Mouse (Mus musculus) midbrain, embryonic 12.5 days (tissue): ENCODE results near the gene Sugp1. TPM values are rescaled to one million over a fixed set of nuclear protein-coding genes. Genes with fewer than 3 reads are reported as not detected.
A peak's percentile ranks its signal among the peaks of the same experiment; 100 is the strongest.

ENCODE experiments used
- ATAC-seq: fragments of 200-750 bp; cut with Nextera tagmentation; 2 replicates; pipeline ENCODE4 v1.8.0; 2017; ENCODE audit warnings: low read depth, moderate TSS enrichment, moderate library complexity; ENCODE audit not compliant: low FRiP score
- H3K27ac ChIP-seq: fragments of 300-500 bp; sonication (generic); replicated peaks from 2 replicates; pipeline ENCODE4 v1.5.1; 2016; ENCODE audit warnings: mild to moderate bottlenecking
- H3K27me3 ChIP-seq: fragments of 300-500 bp; sonication (generic); 2 replicates; pipeline ENCODE4 v1.6.1; 2016; ENCODE audit warnings: mild to moderate bottlenecking
- H3K36me3 ChIP-seq: fragments of 300-500 bp; sonication (generic); 2 replicates; pipeline ENCODE4 v1.6.1; 2016
- H3K4me1 ChIP-seq: fragments of 300-500 bp; sonication (generic); 2 replicates; pipeline ENCODE4 v1.6.1; 2016
- H3K4me2 ChIP-seq: fragments of 300-500 bp; sonication (generic); replicated peaks from 2 replicates; pipeline ENCODE4 v1.6.1; 2016; ENCODE audit warnings: mild to moderate bottlenecking, moderate library complexity
- H3K4me3 ChIP-seq: fragments of 300-500 bp; sonication (generic); 2 replicates; pipeline ENCODE4 v1.5.1; 2016; ENCODE audit warnings: mild to moderate bottlenecking
- H3K9ac ChIP-seq: fragments of 300-500 bp; sonication (generic); replicated peaks from 2 replicates; pipeline ENCODE4 v1.6.1; 2016; ENCODE audit warnings: mild to moderate bottlenecking, moderate library complexity
- H3K9me3 ChIP-seq: fragments of 300-500 bp; sonication (generic); 2 replicates; pipeline ENCODE4 v1.6.1; 2016; ENCODE audit warnings: mild to moderate bottlenecking
- WGBS: fragments of 180-500 bp; shearing (Covaris S2); methylation state at CpG from one replicate; pipeline ENCODE4 v1.1.7; 2016; 5-methylcytosine and 5-hydroxymethylcytosine counted together
- polyA plus RNA-seq: library from polyadenylated mRNA; unstranded; fragments of >200 nt; fragmentation: Nextera tagmentation; extraction: Ambion mirVana; gene quantifications from 2 replicates; pipeline ENCODE4 v1.2.1, GENCODE M21; 2016

Sugp1 gene
- polyA plus RNA-seq, 1 experiment from 2014 or later = 56.8 TPM

GRCm38 (mm10) chr8:70089296-70089960 is 46.8 kb downstream of the Sugp1 start:
- ATAC-seq = no peak

GRCm38 (mm10) chr8:70092786-70093185 is 50.2 kb downstream of the Sugp1 start:
- WGBS = 71% methylated on average over 8 of the region's 8 CpGs
- Histone ChIP-seq H3K27me3 (peaks cover 25% of the 10 kb centered on the region), H3K9ac (no peak overlapping the region), H3K4me2 (no peak overlapping the region), H3K4me3 (no peak overlapping the region), H3K27ac (no peak overlapping the region), H3K9me3 (no peaks in the 10 kb centered on the region), H3K36me3 (peaks cover 34% of the 10 kb centered on the region), H3K4me1 (peaks cover 17% of the 10 kb centered on the region; the same call in 1 of the 2 replicates)
- ATAC-seq = no peak

More at GRCm38 (mm10) chr8:70089296-70089960, 46.8 kb downstream of the Sugp1 start:
- no peaks in the 10 kb centered on the region for H3K9me3 ChIP-seq
- H3K27me3 ChIP-seq = peaks cover 59% of the 10 kb centered on the region
- H3K27ac ChIP-seq = no peak overlapping the region
- no peak overlapping the region for H3K9ac ChIP-seq
- H3K4me1 ChIP-seq = peaks cover 27% of the 10 kb centered on the region
- 41% methylated on average over 9 of the region's 9 CpGs for WGBS
- H3K4me3 ChIP-seq = no peak overlapping the region
- H3K36me3 ChIP-seq = peaks cover 4% of the 10 kb centered on the region; the same call in 1 of the 2 replicates
- no peak overlapping the region for H3K4me2 ChIP-seq

GRCm38 (mm10) chr8:70099276-70099675 is 56.7 kb downstream of the Sugp1 start:
- 74% methylated on average over 8 of the region's 8 CpGs for WGBS
- H3K4me2 ChIP-seq = no peak overlapping the region
- no peak for ATAC-seq

GRCm38 (mm10) chr8:70100241-70100640 is 57.6 kb downstream of the Sugp1 start:
- Histone ChIP-seq H3K27ac (no peak overlapping the region), H3K36me3 (peaks cover 92% of the 10 kb centered on the region), H3K27me3 (no peaks in the 10 kb centered on the region), H3K4me3 (no peak overlapping the region), H3K9me3 (no peaks in the 10 kb centered on the region), H3K4me1 (no peaks in the 10 kb centered on the region), H3K9ac (no peak overlapping the region), H3K4me2 (no peak overlapping the region)
- no peak for ATAC-seq
- WGBS = 92% methylated on average over 8 of the region's 8 CpGs

More at GRCm38 (mm10) chr8:70099276-70099675, 56.7 kb downstream of the Sugp1 start:
- Histone ChIP-seq H3K9me3 (no peaks in the 10 kb centered on the region), H3K27ac (no peak overlapping the region), H3K4me3 (no peak overlapping the region), H3K27me3 (no peaks in the 10 kb centered on the region), H3K9ac (no peak overlapping the region), H3K36me3 (peaks cover 97% of the 10 kb centered on the region), H3K4me1 (no peaks in the 10 kb centered on the region)

GRCm38 (mm10) chr8:70104506-70104905 is 61.9 kb downstream of the Sugp1 start:
- H3K36me3 ChIP-seq = peaks cover 88% of the 10 kb centered on the region
- no peaks in the 10 kb centered on the region for H3K4me1 ChIP-seq
- no peak overlapping the region for H3K4me2 ChIP-seq
- 22% methylated on average over 6 of the region's 6 CpGs for WGBS
- no peaks in the 10 kb centered on the region for H3K27me3 ChIP-seq
- H3K9me3 ChIP-seq = no peaks in the 10 kb centered on the region
- H3K9ac ChIP-seq = no peak overlapping the region
- H3K27ac ChIP-seq = no peak overlapping the region
- no peak overlapping the region for H3K4me3 ChIP-seq
- no peak for ATAC-seq

GRCm38 (mm10) chr8:70104922-70105321 is 62.3 kb downstream of the Sugp1 start:
- Histone ChIP-seq H3K9ac (no peak overlapping the region), H3K27ac (no peak overlapping the region), H3K27me3 (no peaks in the 10 kb centered on the region), H3K9me3 (no peaks in the 10 kb centered on the region), H3K36me3 (peaks cover 88% of the 10 kb centered on the region), H3K4me2 (no peak overlapping the region), H3K4me1 (no peaks in the 10 kb centered on the region), H3K4me3 (no peak overlapping the region)
- WGBS = 83% methylated on average over 7 of the region's 7 CpGs
- no peak for ATAC-seq

- Histone ChIP-seq H3K4me2 (no peak overlapping the region), H3K4me3 (no peak overlapping the region), H3K36me3 (peaks cover 98% of the 10 kb centered on the region), H3K4me1 (peaks cover 11% of the 10 kb centered on the region), H3K27me3 (peaks cover 52% of the 10 kb centered on the region), H3K27ac (no peak overlapping the region), H3K9me3 (no peaks in the 10 kb centered on the region), H3K9ac (no peak overlapping the region)
- no peak for ATAC-seq
- 90% methylated on average over 2 of the region's 2 CpGs for WGBS
Measured at GRCm38 (mm10) chr8:70110451-70110850, 67.8 kb downstream of the Sugp1 start.

- peaks cover 98% of the 10 kb centered on the region for H3K36me3 ChIP-seq
- no peak for ATAC-seq
Measured at GRCm38 (mm10) chr8:70111192-70111795, 68.7 kb downstream of the Sugp1 start.

GRCm38 (mm10) chr8:70112401-70113016 is 69.9 kb downstream of the Sugp1 start:
- Histone ChIP-seq H3K4me3 (0 out of 2 replicates have a peak overlapping the region, but pooled peaks have one; percentile 12), H3K9ac (0 out of 2 replicates have a peak overlapping the region, but pooled peaks have one; percentile 6), H3K36me3 (peaks cover 86% of the 10 kb centered on the region), H3K27me3 (peaks cover 70% of the 10 kb centered on the region), H3K4me2 (peak overlapping the region; percentile 22), H3K9me3 (no peaks in the 10 kb centered on the region), H3K27ac (no peak overlapping the region), H3K4me1 (peaks cover 21% of the 10 kb centered on the region)
- peak; percentile 24; the same call in 1 of the 2 replicates for ATAC-seq
- WGBS = 7% methylated on average over 43 of the region's 43 CpGs

More at GRCm38 (mm10) chr8:70111192-70111795, 68.7 kb downstream of the Sugp1 start:
- peaks cover 58% of the 10 kb centered on the region for H3K27me3 ChIP-seq
- no peak overlapping the region for H3K4me2 ChIP-seq
- no peak overlapping the region for H3K9ac ChIP-seq
- no peaks in the 10 kb centered on the region for H3K9me3 ChIP-seq
- H3K4me1 ChIP-seq = peaks cover 11% of the 10 kb centered on the region
- H3K4me3 ChIP-seq = no peak overlapping the region
- 58% methylated on average over 23 of the region's 23 CpGs for whole genome bisulfite sequencing
- H3K27ac ChIP-seq = no peak overlapping the region

- Histone ChIP-seq H3K27me3 (peaks cover 75% of the 10 kb centered on the region), H3K4me2 (no peak overlapping the region), H3K9me3 (no peaks in the 10 kb centered on the region), H3K9ac (no peak overlapping the region; the same call in 1 of the 2 replicates), H3K4me1 (peaks cover 32% of the 10 kb centered on the region), H3K27ac (no peak overlapping the region), H3K4me3 (no peak overlapping the region), H3K36me3 (peaks cover 66% of the 10 kb centered on the region)
- no peak for ATAC-seq
- 19% methylated on average over 6 of the region's 6 CpGs for WGBS
Measured at GRCm38 (mm10) chr8:70114488-70114887, 71.9 kb downstream of the Sugp1 start.

- ATAC-seq = no peak
- H3K36me3 ChIP-seq = peaks cover 62% of the 10 kb centered on the region
Measured at GRCm38 (mm10) chr8:70114892-70115291, 72.3 kb downstream of the Sugp1 start.

GRCm38 (mm10) chr8:70117611-70118010 is 75.0 kb downstream of the Sugp1 start:
- H3K9me3 ChIP-seq = no peaks in the 10 kb centered on the region
- H3K9ac ChIP-seq = peak overlapping the region; percentile 32; the same call in 1 of the 2 replicates
- H3K4me1 ChIP-seq = peaks cover 38% of the 10 kb centered on the region
- ATAC-seq = no peak
- peaks cover 52% of the 10 kb centered on the region for H3K27me3 ChIP-seq
- peaks cover 35% of the 10 kb centered on the region for H3K36me3 ChIP-seq
- WGBS = 7% methylated on average over 9 of the region's 9 CpGs
- H3K4me2 ChIP-seq = peak overlapping the region; percentile 64
- no peak overlapping the region for H3K27ac ChIP-seq
- peak overlapping the region; percentile 65; the same call in 1 of the 2 replicates for H3K4me3 ChIP-seq

More at GRCm38 (mm10) chr8:70114892-70115291, 72.3 kb downstream of the Sugp1 start:
- Histone ChIP-seq H3K9me3 (no peaks in the 10 kb centered on the region), H3K27me3 (peaks cover 75% of the 10 kb centered on the region), H3K27ac (no peak overlapping the region), H3K4me3 (no peak overlapping the region), H3K4me2 (no peak overlapping the region), H3K4me1 (peaks cover 35% of the 10 kb centered on the region), H3K9ac (no peak overlapping the region; the same call in 1 of the 2 replicates)
- 67% methylated on average over 13 of the region's 13 CpGs for WGBS
